Mouse (Mus musculus): ENCODE data around the gene St7. TPM values are rescaled to one million over a fixed set of nuclear protein-coding genes. Genes with fewer than 3 reads are reported as not detected.

The St7 gene
- polyA plus RNA-seq, 1 experiment from 2014 or later: 23.8 TPM

DNA sequence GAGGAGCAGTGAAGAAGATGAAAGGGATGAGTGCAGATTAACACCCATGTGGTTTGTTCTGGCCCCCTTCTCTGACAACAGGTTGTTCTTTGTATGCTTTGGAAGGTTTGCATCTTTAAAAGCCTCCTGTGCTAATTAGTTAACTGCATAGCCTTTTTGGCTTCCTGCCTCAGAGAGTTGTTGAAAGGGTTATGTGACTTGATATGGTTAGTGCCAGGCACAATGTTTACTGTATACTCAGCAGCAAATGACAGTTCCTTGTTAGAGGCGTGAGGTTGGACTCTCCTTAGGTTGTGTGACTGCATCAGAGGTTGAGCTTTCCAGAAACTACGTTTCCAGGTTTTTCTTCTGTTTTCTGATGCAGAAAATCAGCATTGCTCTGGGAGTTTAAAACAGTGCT, 158.6 kb downstream of the St7 start:
- WGBS: 84% methylated on average over 2 of the region's 2 CpGs

GRCm38 (mm10) chr6:17853587-17854274, 161.0 kb downstream of the St7 start:
- no peaks in the 10 kb centered on the region for H3K27me3 ChIP-seq (ENCODE audit: low read depth, poor library complexity, severe bottlenecking)
- DNase-seq (ENCODE audit: low spot score): no peak
- 83% methylated on average over 5 of the region's 5 CpGs for WGBS

More for the DNA sequence above, 158.6 kb downstream of the St7 start:
- no peaks in the 10 kb centered on the region for H3K27me3 ChIP-seq (ENCODE audit: low read depth, poor library complexity, severe bottlenecking)
- no peak overlapping the region for H3K27ac ChIP-seq (replicated peaks)
- no peaks in the 10 kb centered on the region for H3K9me3 ChIP-seq (replicated peaks)
- peaks cover 24% of the 10 kb centered on the region for H3K36me3 ChIP-seq
- H3K4me1 ChIP-seq: no peaks in the 10 kb centered on the region
- H3K4me3 ChIP-seq: no peak overlapping the region
- DNase-seq (ENCODE audit: low spot score): no peak

DNA sequence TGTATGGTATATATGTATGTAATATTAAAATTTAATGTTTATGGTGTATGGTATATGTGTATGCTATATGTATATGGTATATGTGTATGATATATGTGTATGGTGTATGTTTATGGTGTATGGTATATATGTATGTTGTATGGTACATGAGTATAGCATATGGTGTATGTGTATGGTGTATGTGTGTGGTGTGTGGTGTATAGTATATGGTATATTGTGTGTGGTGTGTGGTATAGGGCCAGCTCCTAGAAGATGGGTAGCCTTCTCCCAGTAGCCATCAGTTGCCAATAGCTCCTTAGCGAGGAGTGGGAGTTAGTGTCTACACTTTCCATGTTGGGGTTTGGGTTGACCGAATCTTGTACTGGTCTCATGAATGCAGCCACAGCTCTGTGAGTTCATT, 162.9 kb downstream of the St7 start:
- WGBS: 95% methylated on average over 2 of the region's 2 CpGs

More at GRCm38 (mm10) chr6:17853587-17854274, 161.0 kb downstream of the St7 start:
- no peak overlapping the region for H3K27ac ChIP-seq (replicated peaks)
- H3K4me1 ChIP-seq: no peaks in the 10 kb centered on the region
- no peak overlapping the region for H3K4me3 ChIP-seq
- no peaks in the 10 kb centered on the region for H3K9me3 ChIP-seq (replicated peaks)
- H3K36me3 ChIP-seq: peaks cover 25% of the 10 kb centered on the region

DNA sequence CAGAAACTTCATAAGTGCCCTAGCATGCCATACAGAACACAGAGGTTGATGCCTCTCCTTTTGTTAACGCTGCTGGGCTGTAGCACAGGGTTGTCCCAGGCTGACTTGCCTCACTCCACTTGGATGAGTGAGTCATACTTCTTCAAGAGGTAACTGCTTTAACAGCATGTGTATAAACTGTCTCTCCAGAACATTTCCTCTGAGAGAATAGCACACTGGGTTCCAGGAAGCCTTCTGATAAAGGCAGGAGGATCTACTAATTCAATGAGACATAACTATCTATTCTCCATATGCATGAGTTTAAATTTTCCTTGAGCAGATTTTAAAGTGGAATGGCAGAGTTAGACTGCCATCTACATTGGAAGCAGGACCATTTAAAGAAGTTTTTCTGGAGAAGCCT, 166.8 kb downstream of the St7 start:
- Histone ChIP-seq H3K27ac (replicated peaks) (no peak overlapping the region), H3K4me3 (no peak overlapping the region), H3K27me3 (ENCODE audit: low read depth, poor library complexity, severe bottlenecking) (no peaks in the 10 kb centered on the region), H3K36me3 (peaks cover 33% of the 10 kb centered on the region), H3K4me1 (no peaks in the 10 kb centered on the region), H3K9me3 (replicated peaks) (no peaks in the 10 kb centered on the region)
- DNase-seq (ENCODE audit: low spot score): no peak
- 91% methylated on average over 1 of the region's 1 CpGs for WGBS

More for the DNA sequence above, 162.9 kb downstream of the St7 start:
- DNase-seq (ENCODE audit: low spot score): no peak
- Histone ChIP-seq H3K4me3 (no peak overlapping the region), H3K9me3 (replicated peaks) (no peaks in the 10 kb centered on the region), H3K36me3 (peaks cover 35% of the 10 kb centered on the region), H3K4me1 (no peaks in the 10 kb centered on the region), H3K27ac (replicated peaks) (no peak overlapping the region), H3K27me3 (ENCODE audit: low read depth, poor library complexity, severe bottlenecking) (no peaks in the 10 kb centered on the region)

- Histone ChIP-seq H3K36me3 (peaks cover 29% of the 10 kb centered on the region), H3K4me3 (no peak overlapping the region), H3K27me3 (ENCODE audit: low read depth, poor library complexity, severe bottlenecking) (no peaks in the 10 kb centered on the region), H3K9me3 (replicated peaks) (no peaks in the 10 kb centered on the region), H3K27ac (replicated peaks) (no peak overlapping the region), H3K4me1 (no peaks in the 10 kb centered on the region)
- WGBS: 92% methylated on average over 1 of the region's 1 CpGs
- DNase-seq (ENCODE audit: low spot score): no peak
Measured at GRCm38 (mm10) chr6:17860463-17860862, 167.7 kb downstream of the St7 start.

DNA sequence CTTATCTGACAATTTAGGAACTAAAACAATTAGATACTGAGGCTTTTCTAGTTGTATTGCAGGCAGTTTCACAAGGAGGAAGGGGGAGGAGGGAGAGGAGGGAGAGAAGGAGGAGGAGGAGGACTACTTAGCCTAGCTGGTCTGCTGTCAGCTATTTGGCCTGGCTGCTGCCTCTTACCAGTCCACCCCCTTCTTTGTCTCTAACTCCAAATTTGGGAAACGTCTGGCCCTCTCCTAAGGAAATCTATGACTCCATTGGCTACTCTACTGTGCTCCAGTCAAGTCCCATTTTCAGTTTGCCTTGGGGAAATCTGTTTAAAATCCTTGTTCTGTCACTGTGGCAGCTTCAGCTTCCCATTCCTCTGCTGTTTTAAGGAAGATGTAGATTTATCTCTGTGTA, 175.1 kb downstream of the St7 start:
- Histone ChIP-seq H3K4me3 (no peak overlapping the region), H3K36me3 (peaks cover 28% of the 10 kb centered on the region; the same call in 1 of the 2 replicates), H3K4me1 (no peaks in the 10 kb centered on the region), H3K27ac (replicated peaks) (no peak overlapping the region), H3K9me3 (replicated peaks) (0 out of 2 replicates have a peak, but pooled peaks cover 2% of the 10 kb centered on the region), H3K27me3 (ENCODE audit: low read depth, poor library complexity, severe bottlenecking) (no peaks in the 10 kb centered on the region)
- 53% methylated on average over 1 of the region's 1 CpGs for WGBS
- DNase-seq (ENCODE audit: low spot score): no peak

- no peak for DNase-seq (ENCODE audit: low spot score)
- 96% methylated on average over 3 of the region's 3 CpGs for WGBS
Measured at GRCm38 (mm10) chr6:17871831-17872372, 179.2 kb downstream of the St7 start.

GRCm38 (mm10) chr6:17875606-17876005, 182.9 kb downstream of the St7 start:
- WGBS: 79% methylated on average over 7 of the region's 7 CpGs
- no peaks in the 10 kb centered on the region for H3K27me3 ChIP-seq (ENCODE audit: low read depth, poor library complexity, severe bottlenecking)
- no peak for DNase-seq (ENCODE audit: low spot score)
- no peak overlapping the region for H3K27ac ChIP-seq (replicated peaks)
- H3K4me3 ChIP-seq: no peak overlapping the region
- peaks cover 14% of the 10 kb centered on the region; the same call in 1 of the 2 replicates for H3K36me3 ChIP-seq
- H3K4me1 ChIP-seq: 0 out of 2 replicates have a peak, but pooled peaks cover 2% of the 10 kb centered on the region
- H3K9me3 ChIP-seq (replicated peaks): no peaks in the 10 kb centered on the region

More at GRCm38 (mm10) chr6:17871831-17872372, 179.2 kb downstream of the St7 start:
- Histone ChIP-seq H3K36me3 (peaks cover 28% of the 10 kb centered on the region; the same call in 1 of the 2 replicates), H3K27ac (replicated peaks) (no peak overlapping the region), H3K27me3 (ENCODE audit: low read depth, poor library complexity, severe bottlenecking) (no peaks in the 10 kb centered on the region), H3K4me1 (0 out of 2 replicates have a peak, but pooled peaks cover 2% of the 10 kb centered on the region), H3K4me3 (no peak overlapping the region), H3K9me3 (replicated peaks) (0 out of 2 replicates have a peak, but pooled peaks cover 2% of the 10 kb centered on the region)

DNA sequence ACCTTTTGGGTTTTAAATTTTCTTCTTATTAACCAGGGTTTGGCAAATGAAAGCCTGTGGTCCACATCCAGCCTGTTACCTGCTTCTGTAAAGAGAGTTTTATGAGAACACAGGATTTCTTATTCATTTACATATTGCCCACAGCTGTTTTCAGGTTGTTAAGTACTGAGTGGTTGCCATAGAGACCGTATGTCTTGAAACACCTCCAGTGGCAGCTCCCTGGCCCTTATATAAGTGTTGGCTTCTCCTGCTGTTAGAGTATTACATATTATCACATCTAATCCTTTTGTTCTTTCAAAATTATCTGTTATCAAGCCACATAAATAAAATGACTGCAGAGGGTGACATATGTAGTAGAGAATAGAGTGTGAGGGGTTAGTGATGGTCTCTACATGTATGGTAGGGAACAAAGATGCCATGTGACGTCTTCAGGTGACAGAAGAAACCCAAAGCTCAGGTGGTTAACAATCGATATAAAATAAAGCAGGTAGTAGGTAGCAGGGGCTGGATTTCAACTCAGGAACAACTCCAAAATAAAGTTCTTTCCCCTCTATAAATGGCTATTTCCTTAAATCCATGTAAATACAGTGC, 183.4 kb downstream of the St7 start:
- DNase-seq (ENCODE audit: low spot score): no peak

DNA sequence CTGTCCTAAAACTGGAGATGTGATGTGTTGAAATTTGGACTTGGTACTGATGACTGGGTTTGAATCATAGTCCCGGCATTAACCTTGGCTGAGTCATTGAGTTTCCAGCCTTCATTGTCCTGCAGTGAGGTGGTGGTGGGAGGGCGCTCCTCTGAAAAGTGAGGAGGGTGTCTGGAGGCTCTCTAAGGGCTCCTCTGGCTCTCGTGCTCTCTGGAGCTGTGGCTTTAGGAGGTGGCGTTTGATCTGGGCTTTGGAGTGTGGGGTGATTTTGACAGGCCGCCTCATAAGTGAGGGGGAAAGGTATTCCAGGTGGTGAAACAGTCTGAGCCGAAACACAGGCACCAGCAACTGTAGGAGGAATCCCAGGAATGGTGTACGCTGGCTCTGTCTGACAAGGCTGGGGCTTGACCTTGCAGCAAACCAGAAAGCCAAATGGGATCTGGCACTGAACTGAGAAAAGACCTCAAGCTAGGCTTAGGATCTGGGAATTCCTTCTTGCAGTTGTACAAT, 184.0 kb downstream of the St7 start:
- WGBS: 81% methylated on average over 7 of the region's 7 CpGs
- H3K4me3 ChIP-seq: no peak overlapping the region
- no peak for DNase-seq (ENCODE audit: low spot score)
- no peaks in the 10 kb centered on the region for H3K9me3 ChIP-seq (replicated peaks)
- 0 out of 2 replicates have a peak, but pooled peaks cover 2% of the 10 kb centered on the region for H3K4me1 ChIP-seq
- H3K27me3 ChIP-seq (ENCODE audit: low read depth, poor library complexity, severe bottlenecking): no peaks in the 10 kb centered on the region
- 0 out of 2 replicates have a peak, but pooled peaks cover 11% of the 10 kb centered on the region for H3K36me3 ChIP-seq
- no peak overlapping the region for H3K27ac ChIP-seq (replicated peaks)

More for the DNA sequence above, 183.4 kb downstream of the St7 start:
- Histone ChIP-seq H3K27me3 (ENCODE audit: low read depth, poor library complexity, severe bottlenecking) (no peaks in the 10 kb centered on the region), H3K27ac (replicated peaks) (no peak overlapping the region), H3K9me3 (replicated peaks) (no peaks in the 10 kb centered on the region), H3K36me3 (peaks cover 14% of the 10 kb centered on the region; the same call in 1 of the 2 replicates), H3K4me3 (no peak overlapping the region), H3K4me1 (0 out of 2 replicates have a peak, but pooled peaks cover 2% of the 10 kb centered on the region)
- WGBS: 95% methylated on average over 3 of the region's 3 CpGs

DNA sequence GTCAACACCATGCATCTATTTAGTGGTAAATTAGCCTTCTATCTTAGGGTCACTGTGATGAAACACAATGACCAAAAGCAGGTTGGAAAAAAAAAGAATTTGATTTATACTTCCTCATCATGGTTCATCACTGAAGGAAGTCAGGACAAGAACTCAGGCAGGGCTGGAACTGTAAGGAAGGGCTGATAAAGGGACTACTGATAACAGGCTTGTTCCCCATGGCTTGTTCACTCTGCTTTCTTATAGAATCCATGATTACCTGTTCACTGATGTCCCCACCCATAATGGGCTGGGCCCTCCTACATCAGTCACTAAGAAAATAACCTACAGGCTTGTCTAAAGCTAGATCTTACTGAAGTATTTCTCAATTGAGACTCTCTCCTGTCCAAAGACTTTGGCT, 190.2 kb downstream of the St7 start:
- Histone ChIP-seq H3K9me3 (replicated peaks) (no peaks in the 10 kb centered on the region), H3K36me3 (peaks cover 25% of the 10 kb centered on the region), H3K4me3 (no peak overlapping the region), H3K27ac (replicated peaks) (no peak overlapping the region), H3K27me3 (ENCODE audit: low read depth, poor library complexity, severe bottlenecking) (no peaks in the 10 kb centered on the region), H3K4me1 (no peaks in the 10 kb centered on the region)
- DNase-seq (ENCODE audit: low spot score): no peak

DNA sequence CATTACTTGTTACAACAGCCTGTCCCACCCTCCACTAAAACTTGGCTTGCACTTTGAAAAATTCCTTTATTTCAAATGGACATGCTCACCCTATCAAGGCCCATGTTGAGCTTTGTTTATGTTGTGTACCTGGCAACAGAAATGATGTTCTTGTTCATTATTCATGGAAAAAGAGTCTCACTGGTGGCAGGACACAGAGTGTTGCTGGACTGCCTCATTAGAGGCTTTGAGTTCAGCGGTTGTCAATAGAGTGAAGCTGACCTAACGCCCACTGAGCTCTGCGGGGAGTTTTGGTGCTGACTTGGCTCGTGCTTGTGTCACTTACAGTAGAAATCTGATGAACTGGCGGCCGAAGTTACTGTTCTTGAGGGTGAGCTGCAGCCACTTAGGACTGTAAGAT, 195.0 kb downstream of the St7 start:
- no peak overlapping the region for H3K4me3 ChIP-seq
- no peaks in the 10 kb centered on the region for H3K9me3 ChIP-seq (replicated peaks)
- H3K27ac ChIP-seq (replicated peaks): no peak overlapping the region
- no peak for DNase-seq (ENCODE audit: low spot score)
- H3K36me3 ChIP-seq: peaks cover 27% of the 10 kb centered on the region
- no peaks in the 10 kb centered on the region for H3K27me3 ChIP-seq (ENCODE audit: low read depth, poor library complexity, severe bottlenecking)
- H3K4me1 ChIP-seq: no peaks in the 10 kb centered on the region
- WGBS: 88% methylated on average over 6 of the region's 6 CpGs

DNA sequence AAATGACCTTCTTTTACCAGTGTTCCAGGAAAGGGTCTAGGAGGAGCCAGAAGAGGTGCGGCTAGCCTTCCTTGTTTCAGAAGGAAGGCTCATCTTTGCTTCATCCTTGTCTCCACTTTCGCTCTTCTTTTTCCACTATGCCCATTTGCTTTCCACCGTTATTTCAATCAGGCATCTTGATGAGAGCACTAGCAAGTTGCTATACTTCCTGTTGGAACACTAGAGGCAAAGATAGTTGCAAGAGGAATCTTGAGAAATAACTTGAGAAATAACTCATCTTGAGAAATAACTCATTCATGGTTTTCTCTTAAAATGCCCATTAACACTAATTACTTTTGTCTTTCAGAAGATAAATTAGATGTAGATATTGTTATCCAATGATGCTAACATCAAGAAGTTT, 202.8 kb downstream of the St7 start:
- H3K9me3 ChIP-seq (replicated peaks): no peaks in the 10 kb centered on the region
- WGBS: 95% methylated on average over 3 of the region's 3 CpGs
- no peak overlapping the region for H3K27ac ChIP-seq (replicated peaks)
- no peaks in the 10 kb centered on the region for H3K4me1 ChIP-seq
- 0 out of 2 replicates have a peak, but pooled peaks cover 2% of the 10 kb centered on the region for H3K36me3 ChIP-seq
- no peaks in the 10 kb centered on the region for H3K27me3 ChIP-seq (ENCODE audit: low read depth, poor library complexity, severe bottlenecking)
- no peak overlapping the region for H3K4me3 ChIP-seq
- DNase-seq (ENCODE audit: low spot score): no peak

Measured in midbrain, embryonic 10.5 days (tissue).